Mouse (Mus musculus) liver, adult 2 months (tissue): ENCODE measurements around the gene B4galnt1.

Experiments used
- CTCF ChIP-seq: fragments of 200-500 bp; IDR thresholded peaks from 2 replicates; pipeline ENCODE4 v1.5.1; 2011; ENCODE audit warnings: low read depth, low read length, control low read depth
- POLR2A ChIP-seq: fragments of 200-500 bp; IDR thresholded peaks from 2 replicates; pipeline ENCODE4 v1.6.1; 2011; ENCODE audit warnings: low read length, control low read depth; ENCODE audit not compliant: insufficient read depth; ENCODE audit errors: extremely low read depth

DNA sequence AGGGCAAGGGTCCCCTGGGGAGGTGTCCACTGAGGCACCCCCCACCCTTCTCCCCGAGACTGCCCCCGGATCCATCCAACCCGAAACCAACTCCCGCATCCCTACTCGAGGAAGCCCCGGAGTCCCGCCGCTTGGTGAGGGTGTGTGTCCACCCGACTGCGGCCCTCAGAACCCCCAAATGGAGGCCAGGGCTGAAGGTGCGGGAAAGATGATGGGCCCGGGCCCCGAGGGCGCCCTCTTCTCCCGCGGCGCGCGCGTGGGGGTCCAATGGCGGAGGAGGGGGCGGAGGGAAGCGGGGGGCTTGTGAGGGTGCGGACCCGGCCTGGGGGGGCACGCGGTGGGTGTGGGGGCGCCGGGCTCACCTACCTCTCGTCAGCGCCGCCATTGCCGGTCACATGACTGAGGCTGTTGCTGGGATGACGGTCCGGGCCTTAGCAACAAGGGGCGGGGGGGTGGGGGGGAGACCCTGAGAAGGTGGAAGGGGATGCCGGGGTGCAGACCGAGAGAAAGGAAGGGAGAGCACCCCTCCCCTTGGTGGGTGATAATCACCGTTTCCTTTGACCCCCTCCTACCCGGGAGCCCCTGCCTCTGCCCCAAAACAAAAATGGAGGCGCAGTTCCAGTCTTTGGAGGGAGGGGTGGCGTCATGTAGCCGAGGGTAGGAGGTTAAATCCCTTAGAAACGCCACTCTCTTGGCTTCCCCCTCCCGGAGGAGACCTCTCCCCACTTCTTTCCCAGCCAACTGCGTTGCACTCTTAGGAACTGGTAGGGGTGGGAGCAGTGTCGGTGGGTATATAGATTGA is 30.5 kb downstream of the B4galnt1 start, which contains the start of gene Dtx3:
- no peak for TF ChIP-seq CTCF
- no peak for TF ChIP-seq POLR2A
